Mouse (Mus musculus) ovary, adult 18-20 months (tissue): ENCODE measurements around the gene Tmem150b.
A peak's percentile ranks its signal among the peaks of the same experiment; 100 is the strongest.

ENCODE experiments used
- DNase-seq: peaks from one replicate; pipeline ENCODE4 v3.0.0; 2022; ENCODE audit warnings: low spot score, mixed read lengths

Tmem150b gene

GRCm38 (mm10) chr7:4663179-4663578 lies 61.9 kb downstream of the Tmem150b start:
- DNase-seq: no peak

- no peak for DNase-seq
Measured at GRCm38 (mm10) chr7:4659911-4660443, 65.1 kb downstream of the Tmem150b start.

- peak; percentile 97 for DNase-seq
Measured at GRCm38 (mm10) chr7:4658912-4659551, 66.0 kb downstream of the Tmem150b start, which contains the start of gene Ppp6r1. TSS of gene Ppp6r1 (minus strand) at chr7:4659019.

- DNase-seq: no peak
Measured at GRCm38 (mm10) chr7:4658128-4658907, 66.7 kb downstream of the Tmem150b start.

- no peak for DNase-seq
Measured at GRCm38 (mm10) chr7:4657521-4658127, 67.4 kb downstream of the Tmem150b start.
